Mouse (Mus musculus): Measurements from ENCODE around the gene Ctcfl.

DNA sequence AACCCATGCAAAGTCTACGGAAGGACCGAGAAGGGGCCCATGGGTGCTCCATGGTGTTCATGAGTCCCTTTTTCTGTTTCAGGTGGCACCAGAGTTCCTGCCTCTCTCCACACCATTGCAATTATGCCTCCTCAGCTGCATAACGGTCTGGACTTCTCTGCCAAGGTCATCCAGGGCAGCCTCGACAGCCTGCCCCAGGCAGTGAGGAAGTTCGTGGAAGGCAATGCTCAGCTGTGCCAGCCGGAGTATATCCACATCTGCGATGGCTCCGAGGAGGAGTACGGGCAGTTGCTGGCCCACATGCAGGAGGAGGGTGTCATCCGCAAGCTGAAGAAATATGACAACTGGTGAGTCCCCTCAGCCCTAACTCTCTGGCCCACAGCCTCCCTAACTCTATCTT is 33.9 kb upstream of the Ctcfl start:
- TF ChIP-seq CTCF (conservative IDR thresholded peaks at IDR 0.05; ENCODE audit: insufficient read depth, insufficient read length, low read depth, low read length) (no peak; the same call in 1 of the 2 replicates), POLR2A (IDR thresholded peaks at IDR 0.05; ENCODE audit: low read depth, low read length) (peak; percentile 93)

All from kidney, adult 2 months (tissue).